Mouse (Mus musculus) heart, adult 2 months (tissue): ENCODE measurements around the gene Itga9.

Experiments used
- CTCF ChIP-seq: fragments of 200-600 bp; IDR thresholded peaks from 2 replicates; pipeline ENCODE4 v1.8.1; 2022; ENCODE audit warnings: antibody characterized with exemption, mild to moderate bottlenecking, moderate library complexity
- EP300 ChIP-seq: fragments of 200-500 bp; IDR thresholded peaks from 2 replicates; pipeline ENCODE4 v1.6.1; 2011; ENCODE audit warnings: low read depth, low read length, control low read depth; ENCODE audit not compliant: insufficient read depth
- POLR2A ChIP-seq: fragments of 200-500 bp; IDR thresholded peaks from 2 replicates; pipeline ENCODE4 v1.6.1; 2011; ENCODE audit warnings: mild to moderate bottlenecking, low read depth, low read length, control low read depth; ENCODE audit not compliant: insufficient read depth

GRCm38 (mm10) chr9:118563356-118563755 lies 43.1 kb upstream of the Itga9 start:
- TF ChIP-seq POLR2A (no peak), CTCF (no peak), EP300 (no peak)
